Mouse (Mus musculus): ENCODE measurements around the gene Carmil2. TPM values are rescaled to one million over a fixed set of nuclear protein-coding genes. Genes with fewer than 3 reads are reported as not detected.

The Carmil2 gene
- total and polyA plus RNA-seq, 2 experiments from 2014 or later, result 6.0 to 30.5 TPM

GRCm38 (mm10) chr8:105707498-105708403 lies 21.7 kb downstream of the Carmil2 start, which contains the start of the genes 4933405L10Rik and Enkd1:
Gene 4933405L10Rik (plus strand): TSS chr8:105707655.
Gene Enkd1 (minus strand): TSS chr8:105708210.
- Histone ChIP-seq H3K4me3 (ENCODE audit: low read length) (peak within 1 kb of the TSS; percentile 74), H3K9ac (replicated peaks; ENCODE audit: low read length) (peak within 1 kb of the TSS; percentile 59), H3K4me1 (ENCODE audit: insufficient read depth, low read length) (peaks cover 13% of the 10 kb centered on the region; the same call in 1 of the 2 replicates), H3K9me3 (ENCODE audit: low read length) (no peaks in the 10 kb centered on the region), H3K27me3 (ENCODE audit: insufficient read depth, low read length) (no peaks in the 10 kb centered on the region), H3K27ac (peak within 1 kb of the TSS; percentile 12; the same call in 1 of the 2 replicates), H3K36me3 (ENCODE audit: insufficient read depth, low read length) (0 out of 2 replicates have a peak, but pooled peaks cover 4% of the 10 kb centered on the region), H3K4me2 (ENCODE audit: low read depth, low read length) (peak within 1 kb of the TSS; percentile 99)
- peak; percentile 84 for ATAC-seq
- WGBS, result under 1% methylated on average over 54 of the region's 55 CpGs
- TF ChIP-seq CTCF (IDR thresholded peaks at IDR 0.05; ENCODE audit: low read depth), result no peak
- DNase-seq (ENCODE audit: low spot score), result peak; percentile 98

- TF ChIP-seq CTCF (IDR thresholded peaks at IDR 0.05; ENCODE audit: low read depth), result no peak
- H3K4me3 ChIP-seq (ENCODE audit: low read length), result no peak overlapping the region
- WGBS, result 96% methylated on average over 8 of the region's 8 CpGs
- DNase-seq (ENCODE audit: low spot score) (no peak), ATAC-seq (no peak)
- H3K9me3 ChIP-seq (ENCODE audit: low read length), result no peaks in the 10 kb centered on the region
- no peaks in the 10 kb centered on the region for H3K27me3 ChIP-seq (ENCODE audit: insufficient read depth, low read length)
- H3K36me3 ChIP-seq (ENCODE audit: insufficient read depth, low read length), result 0 out of 2 replicates have a peak, but pooled peaks cover 4% of the 10 kb centered on the region
- peaks cover 13% of the 10 kb centered on the region; the same call in 1 of the 2 replicates for H3K4me1 ChIP-seq (ENCODE audit: insufficient read depth, low read length)
- H3K27ac ChIP-seq, result no peak overlapping the region; the same call in 1 of the 2 replicates
- H3K9ac ChIP-seq (replicated peaks; ENCODE audit: low read length), result no peak overlapping the region
- no peak overlapping the region for H3K4me2 ChIP-seq (ENCODE audit: low read depth, low read length)
These were observed 22.6 kb downstream of the Carmil2 start for GRCm38 (mm10) chr8:105708675-105709074.

- TF ChIP-seq CTCF (IDR thresholded peaks at IDR 0.05; ENCODE audit: low read depth), result no peak
- Histone ChIP-seq H3K9me3 (ENCODE audit: low read length) (no peaks in the 10 kb centered on the region), H3K36me3 (ENCODE audit: insufficient read depth, low read length) (0 out of 2 replicates have a peak, but pooled peaks cover 3% of the 10 kb centered on the region), H3K27me3 (ENCODE audit: insufficient read depth, low read length) (no peaks in the 10 kb centered on the region), H3K4me1 (ENCODE audit: insufficient read depth, low read length) (peaks cover 13% of the 10 kb centered on the region; the same call in 1 of the 2 replicates), H3K4me2 (ENCODE audit: low read depth, low read length) (no peak overlapping the region), H3K27ac (no peak overlapping the region), H3K9ac (replicated peaks; ENCODE audit: low read length) (no peak overlapping the region), H3K4me3 (ENCODE audit: low read length) (no peak overlapping the region)
- ATAC-seq, result no peak
- WGBS, result 77% methylated on average over 14 of the region's 14 CpGs
- no peak for DNase-seq (ENCODE audit: low spot score)
These were observed 23.2 kb downstream of the Carmil2 start for GRCm38 (mm10) chr8:105709317-105709716.

- no peak for DNase-seq (ENCODE audit: low spot score)
- 77% methylated on average over 3 of the region's 3 CpGs for WGBS
- Histone ChIP-seq H3K27me3 (ENCODE audit: insufficient read depth, low read length) (no peaks in the 10 kb centered on the region), H3K4me3 (ENCODE audit: low read length) (no peak overlapping the region), H3K9ac (replicated peaks; ENCODE audit: low read length) (no peak overlapping the region), H3K4me2 (ENCODE audit: low read depth, low read length) (no peak overlapping the region), H3K9me3 (ENCODE audit: low read length) (no peaks in the 10 kb centered on the region), H3K27ac (no peak overlapping the region), H3K4me1 (ENCODE audit: insufficient read depth, low read length) (peaks cover 5% of the 10 kb centered on the region; the same call in 1 of the 2 replicates), H3K36me3 (ENCODE audit: insufficient read depth, low read length) (peaks cover 7% of the 10 kb centered on the region; the same call in 1 of the 2 replicates)
- no peak for TF ChIP-seq CTCF (IDR thresholded peaks at IDR 0.05; ENCODE audit: low read depth)
- ATAC-seq, result no peak
These were observed 26.2 kb downstream of the Carmil2 start for GRCm38 (mm10) chr8:105712286-105712685.

GRCm38 (mm10) chr8:105714139-105714538 lies 28.1 kb downstream of the Carmil2 start:
- Histone ChIP-seq H3K27ac (no peak overlapping the region), H3K9me3 (ENCODE audit: low read length) (no peaks in the 10 kb centered on the region), H3K36me3 (ENCODE audit: insufficient read depth, low read length) (peaks cover 8% of the 10 kb centered on the region; the same call in 1 of the 2 replicates), H3K4me1 (ENCODE audit: insufficient read depth, low read length) (no peaks in the 10 kb centered on the region), H3K4me2 (ENCODE audit: low read depth, low read length) (no peak overlapping the region), H3K9ac (replicated peaks; ENCODE audit: low read length) (no peak overlapping the region), H3K4me3 (ENCODE audit: low read length) (no peak overlapping the region), H3K27me3 (ENCODE audit: insufficient read depth, low read length) (no peaks in the 10 kb centered on the region)
- TF ChIP-seq CTCF (IDR thresholded peaks at IDR 0.05; ENCODE audit: low read depth), result peak; percentile 88
- peak; percentile 52 for ATAC-seq
- DNase-seq (ENCODE audit: low spot score), result peak; percentile 92
- 12% methylated on average over 3 of the region's 3 CpGs for WGBS

GRCm38 (mm10) chr8:105715042-105715441 lies 29.0 kb downstream of the Carmil2 start:
- WGBS, result 49% methylated on average over 6 of the region's 6 CpGs
- H3K27ac ChIP-seq, result no peak overlapping the region
- H3K4me3 ChIP-seq (ENCODE audit: low read length), result no peak overlapping the region
- ATAC-seq, result no peak
- peaks cover 8% of the 10 kb centered on the region; the same call in 1 of the 2 replicates for H3K36me3 ChIP-seq (ENCODE audit: insufficient read depth, low read length)
- no peak overlapping the region for H3K9ac ChIP-seq (replicated peaks; ENCODE audit: low read length)
- H3K4me1 ChIP-seq (ENCODE audit: insufficient read depth, low read length), result no peaks in the 10 kb centered on the region
- no peaks in the 10 kb centered on the region for H3K27me3 ChIP-seq (ENCODE audit: insufficient read depth, low read length)
- no peak for DNase-seq (ENCODE audit: low spot score)
- no peaks in the 10 kb centered on the region for H3K9me3 ChIP-seq (ENCODE audit: low read length)
- TF ChIP-seq CTCF (IDR thresholded peaks at IDR 0.05; ENCODE audit: low read depth), result no peak
- no peak overlapping the region for H3K4me2 ChIP-seq (ENCODE audit: low read depth, low read length)
